Comparison of ENCODE assay signal across 17 mouse cellular contexts in the genomic region with DNA sequence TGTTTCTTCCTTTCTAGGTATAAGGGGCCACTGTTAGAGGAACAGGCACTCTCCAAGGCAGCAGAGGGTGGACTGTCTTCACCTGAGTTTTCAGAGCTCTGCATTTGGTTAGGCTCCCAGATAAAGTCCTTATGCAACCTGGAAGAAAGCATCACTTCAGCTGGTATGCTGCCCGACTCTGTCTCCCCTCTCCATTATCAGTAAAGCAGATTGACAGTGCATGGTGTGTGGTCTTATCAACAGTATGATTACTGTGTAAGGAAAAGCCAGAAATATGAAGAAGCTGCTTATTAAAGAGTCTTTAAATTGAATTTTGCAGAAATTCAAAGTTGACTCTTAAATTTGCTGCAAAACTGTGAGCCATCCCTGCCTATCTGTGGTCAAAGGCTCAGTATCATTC.
"Had no signal": no experiment of that assay in that cellular context is flagged by ENCODE, and none has a peak within 500 bp of the region (broad histone marks: within the 10 kb centered on the region; RNA-seq: fewer than 3 reads in every experiment).

No protein-coding gene starts in this region.

- H3K4me1 ChIP-seq: lung, embryonic 15.5 days; midbrain, embryonic 13.5 days; midbrain, embryonic 15.5 days; neural tube, embryonic 12.5 days had no signal

- DNase-seq: liver, postnatal 0 days; lung, adult 2 months; lung, postnatal 14 days; lung, postnatal 36 days; right cerebral cortex, postnatal 25 days; right cerebral cortex, postnatal 4 days; spleen, adult 18-20 months; thymus, adult 18-20 months; thymus, postnatal 14 days; thymus, postnatal 36 days had no signal

- ATAC-seq: liver, postnatal 0 days; lung, postnatal 0 days; midbrain, embryonic 13.5 days; midbrain, embryonic 15.5 days had no signal

- H3K27me3 ChIP-seq: lung, embryonic 15.5 days; midbrain, embryonic 13.5 days; midbrain, embryonic 15.5 days; neural tube, embryonic 12.5 days had no signal

- H3K27ac ChIP-seq: liver, embryonic 14.5 days; lung, embryonic 15.5 days; macrophage; midbrain, embryonic 13.5 days; midbrain, embryonic 15.5 days; neural tube, embryonic 12.5 days had no signal

- H3K9me3 ChIP-seq: lung, embryonic 15.5 days; midbrain, embryonic 13.5 days; midbrain, embryonic 15.5 days; neural tube, embryonic 12.5 days had no signal

- H3K4me3 ChIP-seq: lung, embryonic 15.5 days; midbrain, embryonic 13.5 days; midbrain, embryonic 15.5 days; neural tube, embryonic 12.5 days had no signal

- H3K9ac ChIP-seq: liver, embryonic 14.5 days; liver, postnatal 0 days; lung, embryonic 15.5 days; midbrain, embryonic 13.5 days; midbrain, embryonic 15.5 days; neural tube, embryonic 12.5 days had no signal
